ENCODE assay signal across 8 mouse cellular contexts in the genomic region with DNA sequence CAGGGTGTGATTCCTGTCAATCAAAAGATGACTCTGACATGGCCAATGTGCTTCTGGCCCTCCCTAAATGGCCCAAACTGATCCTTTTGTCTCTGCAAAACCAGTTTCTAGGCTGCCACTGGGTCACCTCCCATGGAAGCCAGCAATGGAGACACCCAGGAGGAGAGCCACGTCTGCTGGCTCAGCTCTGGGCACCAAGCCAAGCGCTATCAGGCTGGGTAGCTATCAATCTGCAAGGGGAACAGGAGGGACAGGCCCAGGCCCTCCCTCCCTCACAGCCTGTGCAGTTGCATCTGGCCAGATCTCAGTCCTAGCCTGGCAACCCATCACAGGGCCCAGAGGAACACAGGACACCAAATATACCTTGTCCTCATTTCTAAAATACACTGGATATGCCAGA. TPM values are rescaled to one million over a fixed set of nuclear protein-coding genes. Genes with fewer than 3 reads are reported as not detected.
A peak's percentile ranks its signal among the peaks of the same experiment; 100 is the strongest.
DNase-seq lines count a peak whose midpoint lies in the region; ATAC-seq and TF ChIP-seq lines count a peak whose summit lies in the region.

No protein-coding gene starts in this region.

- H3K4me3 ChIP-seq in heart, embryonic 16.5 days (ENCODE audit: low read length): peak overlapping the region; percentile 26
- no peak overlapping the region for H3K4me3 ChIP-seq in liver, adult 2 months (ENCODE audit: insufficient read depth, low read depth, low read length)

- H3K9ac ChIP-seq in heart, embryonic 16.5 days (ENCODE audit: low read length): peak overlapping the region; percentile 59
- no peak overlapping the region for H3K9ac ChIP-seq in liver, adult 2 months (ENCODE audit: low read depth, low read length)

- peak overlapping the region; percentile 96 for H3K27ac ChIP-seq in heart, embryonic 16.5 days (ENCODE audit: low read length)
- no peak overlapping the region for H3K27ac ChIP-seq in liver, adult 2 months (replicated peaks; ENCODE audit: insufficient read depth, low read depth, low read length)

- peaks cover 77% of the 10 kb centered on the region for H3K4me1 ChIP-seq in heart, embryonic 16.5 days (ENCODE audit: control insufficient read depth, insufficient read depth, low read length)
- peaks cover 38% of the 10 kb centered on the region for H3K4me1 ChIP-seq in liver, adult 2 months (ENCODE audit: control insufficient read depth, insufficient read depth, low read length)

- no peaks in the 10 kb centered on the region for H3K9me3 ChIP-seq in heart, embryonic 16.5 days (replicated peaks; ENCODE audit: control insufficient read depth, low read length)

- TF ChIP-seq POLR2A in liver, adult 2 months (IDR thresholded peaks at IDR 0.05; ENCODE audit: extremely low read depth, insufficient read depth, low read length): no peak

- TF ChIP-seq CTCF in liver, adult 2 months (IDR thresholded peaks at IDR 0.05; ENCODE audit: low read depth, low read length): no peak

- intact Hi-C loops in gastrocnemius, postnatal 36 days (cut with DNase I): no loop called here

- peak; percentile 34 for DNase-seq in gastrocnemius, adult 18-20 months (ENCODE audit: low spot score)
- no peak for DNase-seq in gastrocnemius, postnatal 36 days
- DNase-seq in CD4-positive helper T cell, adult 2 months (ENCODE audit: low read depth, low spot score): peak; percentile 12
- peak; percentile 39 for DNase-seq in cerebellum, adult 8-10 months
- DNase-seq in liver, adult 2 months (ENCODE audit: extremely low read depth, low read depth, low spot score): peak; percentile 68
- DNase-seq in spleen, postnatal 4 days (ENCODE audit: low spot score in 2 of 2): peak; percentile 88 to 89

- H3K79me2 ChIP-seq in liver, adult 2 months (ENCODE audit: control insufficient read depth, insufficient read depth, low read length): peaks cover 44% of the 10 kb centered on the region; the same call in 1 of the 2 replicates

- H3K4me2 ChIP-seq in heart, embryonic 16.5 days (ENCODE audit: low read depth, low read length): peak overlapping the region; percentile 56

- H3K27me3 ChIP-seq in heart, embryonic 16.5 days (ENCODE audit: control insufficient read depth, insufficient read depth, low read length): no peaks in the 10 kb centered on the region
- H3K27me3 ChIP-seq in liver, adult 2 months (ENCODE audit: control insufficient read depth, insufficient read depth, low read length): no peaks in the 10 kb centered on the region

- 0 out of 2 replicates have a peak, but pooled peaks cover 4% of the 10 kb centered on the region for H3K36me3 ChIP-seq in heart, embryonic 16.5 days (ENCODE audit: control insufficient read depth, insufficient read depth)
- H3K36me3 ChIP-seq in liver, adult 2 months (ENCODE audit: control insufficient read depth, insufficient read depth, low read length): no peaks in the 10 kb centered on the region

- WGBS in heart, embryonic 16.5 days: 13% methylated on average over 2 of the region's 2 CpGs
- WGBS in liver, adult 2 months: 11% methylated on average over 2 of the region's 2 CpGs

- ATAC-seq in heart, embryonic 16.5 days (replicated peaks; ENCODE audit: extremely low read depth, insufficient read depth, low FRiP score): peak; percentile 72
- no peak for ATAC-seq in granulocyte monocyte progenitor cell, adult 5-6 weeks (replicated peaks; ENCODE audit: poor library complexity, severe bottlenecking)

RNA-seq across cellular contexts. Expression of a gene that starts 4.8 kb away (rescaled TPM):
- total RNA-seq in gastrocnemius, adult 18-20 months (2021): 10 to 100 TPM; 10.0 to 15.7 TPM
- total RNA-seq in gastrocnemius, postnatal 36 days (2021): 10 to 100 TPM in 1 of 2 experiments, 1 to 10 TPM in 1; 9.9 to 12.1 TPM
- 39.3 and 47.7 TPM in 2 replicates for polyA plus RNA-seq in heart, embryonic 16.5 days (2015; fragmentation: Nextera tagmentation; extraction: Ambion mirVana)
- total RNA-seq in liver, adult 2 months (2014; rRNA removed): 3.0 and 4.2 TPM in 2 replicates
- polyA plus RNA-seq in liver, adult 2 months (2012; rRNA removed): 11.8 and 12.0 TPM in 2 replicates
- total RNA-seq in granulocyte monocyte progenitor cell, adult 5-6 weeks (2014; fragmentation: Nextera tagmentation): 9.6 and 10.7 TPM in 2 replicates
- total RNA-seq in granulocyte monocyte progenitor cell, adult 5-6 weeks (2017): 1.2 and 1.4 TPM in 2 replicates

Comparison
In these comparisons a context has a peak if more than half of its experiments do, and no peak if none do; other contexts are left out.
1. DNase-seq: peak in gastrocnemius, adult 18-20 months (single experiment), CD4-positive helper T cell, adult 2 months (single experiment), cerebellum, adult 8-10 months (single experiment), liver, adult 2 months (single experiment) and spleen, postnatal 4 days (2 of 2); none in gastrocnemius, postnatal 36 days (0 of 2).